Mouse (Mus musculus) bone marrow, adult 2 months (tissue): ENCODE results near the gene St3gal5. TPM values are rescaled to one million over a fixed set of nuclear protein-coding genes. Genes with fewer than 3 reads are reported as not detected.
A peak's percentile ranks its signal among the peaks of the same experiment; 100 is the strongest.

ENCODE experiments used
- H3K27ac ChIP-seq: fragments of 200-500 bp; 2 replicates; pipeline ENCODE4 v1.5.1; 2012; ENCODE audit warnings: low read depth, mild to moderate bottlenecking, control low read depth, inconsistent platforms, low read length; ENCODE audit not compliant: control insufficient read depth, poor library complexity, insufficient read depth
- H3K4me1 ChIP-seq: fragments of 200-500 bp; 2 replicates; pipeline ENCODE4 v1.6.1; 2011; ENCODE audit warnings: low read length; ENCODE audit not compliant: control insufficient read depth, insufficient read depth
- H3K4me3 ChIP-seq: fragments of 200-500 bp; replicated peaks from 2 replicates; pipeline ENCODE3; 2011; ENCODE audit warnings: mild to moderate bottlenecking, low read depth, low read length, control low read depth; ENCODE audit not compliant: control insufficient read depth
- CTCF ChIP-seq: fragments of 200-500 bp; IDR thresholded peaks from 2 replicates; pipeline ENCODE4 v1.5.1; 2011; ENCODE audit warnings: low read length, control low read depth; ENCODE audit not compliant: control insufficient read depth, insufficient read depth
- POLR2A ChIP-seq: fragments of 200-500 bp; IDR thresholded peaks from 2 replicates; pipeline ENCODE4 v1.6.1; 2011; ENCODE audit warnings: low read depth, mild to moderate bottlenecking, control low read depth, low read length, borderline replicate concordance; ENCODE audit not compliant: control insufficient read depth
- WGBS: fragments of 180-500 bp; shearing (Covaris S2); methylation state at CpG from one replicate; pipeline ENCODE4 v1.1.7; 2018; 5-methylcytosine and 5-hydroxymethylcytosine counted together
- polyA plus RNA-seq: library from polyadenylated mRNA; stranded (reverse); fragments of >200 nt; gene quantifications from 2 replicates; pipeline ENCODE4 v1.2.4, GENCODE M21; 2011; ENCODE audit warnings: low replicate concordance; ENCODE audit not compliant: missing spikeins, insufficient read depth, insufficient read length

St3gal5 gene
- polyA plus RNA-seq, 1 experiment = 203 TPM

GRCm38 (mm10) chr6:72099281-72099680, 1.9 kb downstream of the St3gal5 start:
- no peak for TF ChIP-seq POLR2A
- no peak for TF ChIP-seq CTCF
- Histone ChIP-seq H3K4me3 (peak overlapping the region; percentile 59), H3K27ac (peak overlapping the region; percentile 77), H3K4me1 (peaks cover 1% of the 10 kb centered on the region; the same call in 1 of the 2 replicates)
- 71% methylated on average over 3 of the region's 3 CpGs for WGBS

GRCm38 (mm10) chr6:72100171-72100570, 2.8 kb downstream of the St3gal5 start:
- Histone ChIP-seq H3K27ac (no peak overlapping the region), H3K4me3 (peak overlapping the region; percentile 22), H3K4me1 (peaks cover 1% of the 10 kb centered on the region; the same call in 1 of the 2 replicates)
- TF ChIP-seq CTCF (no peak), POLR2A (no peak)
- 81% methylated on average over 5 of the region's 5 CpGs for WGBS

GRCm38 (mm10) chr6:72100939-72101338, 3.5 kb downstream of the St3gal5 start:
- no peak for TF ChIP-seq CTCF
- TF ChIP-seq POLR2A = no peak
- Histone ChIP-seq H3K27ac (peak overlapping the region; percentile 84), H3K4me1 (peaks cover 2% of the 10 kb centered on the region; the same call in 1 of the 2 replicates), H3K4me3 (peak overlapping the region; percentile 28)
- WGBS = 48% methylated on average over 8 of the region's 8 CpGs

GRCm38 (mm10) chr6:72101386-72101785, 4.0 kb downstream of the St3gal5 start:
- no peak for TF ChIP-seq CTCF
- no peak for TF ChIP-seq POLR2A
- whole genome bisulfite sequencing = 70% methylated on average over 4 of the region's 4 CpGs
- Histone ChIP-seq H3K27ac (peak overlapping the region; percentile 84), H3K4me3 (no peak overlapping the region), H3K4me1 (peaks cover 3% of the 10 kb centered on the region; the same call in 1 of the 2 replicates)

- peaks cover 3% of the 10 kb centered on the region; the same call in 1 of the 2 replicates for H3K4me1 ChIP-seq
- peak overlapping the region; percentile 89 for H3K27ac ChIP-seq
- WGBS = 45% methylated on average over 5 of the region's 5 CpGs
- H3K4me3 ChIP-seq = no peak overlapping the region
- TF ChIP-seq POLR2A (no peak), CTCF (no peak)
Observed at GRCm38 (mm10) chr6:72102066-72102465, 4.7 kb downstream of the St3gal5 start.

GRCm38 (mm10) chr6:72104534-72104933, 7.1 kb downstream of the St3gal5 start:
- TF ChIP-seq CTCF = no peak
- TF ChIP-seq POLR2A = no peak
- WGBS = 67% methylated on average over 7 of the region's 7 CpGs
- Histone ChIP-seq H3K4me1 (peaks cover 8% of the 10 kb centered on the region; the same call in 1 of the 2 replicates), H3K27ac (no peak overlapping the region), H3K4me3 (no peak overlapping the region)

GRCm38 (mm10) chr6:72108941-72109892, 11.8 kb downstream of the St3gal5 start:
- H3K27ac ChIP-seq = peak overlapping the region; percentile 63
- H3K4me1 ChIP-seq = peaks cover 13% of the 10 kb centered on the region
- H3K4me3 ChIP-seq = no peak overlapping the region
- no peak for TF ChIP-seq POLR2A
- no peak for TF ChIP-seq CTCF
- 59% methylated on average over 14 of the region's 14 CpGs for WGBS

GRCm38 (mm10) chr6:72110577-72110976, 13.2 kb downstream of the St3gal5 start:
- no peak overlapping the region for H3K4me3 ChIP-seq
- peak overlapping the region; percentile 82; the same call in 1 of the 2 replicates for H3K27ac ChIP-seq
- TF ChIP-seq POLR2A = no peak
- no peak for TF ChIP-seq CTCF
- peaks cover 16% of the 10 kb centered on the region for H3K4me1 ChIP-seq
- 25% methylated on average over 3 of the region's 3 CpGs for WGBS

GRCm38 (mm10) chr6:72112575-72112974, 15.2 kb downstream of the St3gal5 start:
- WGBS = 87% methylated on average over 6 of the region's 6 CpGs
- no peak for TF ChIP-seq CTCF
- TF ChIP-seq POLR2A = no peak
- Histone ChIP-seq H3K27ac (no peak overlapping the region), H3K4me3 (no peak overlapping the region), H3K4me1 (peaks cover 13% of the 10 kb centered on the region)
